Mouse (Mus musculus) kidney, adult 2 months (tissue): ENCODE measurements around the gene Slc22a15. TPM values are rescaled to one million over a fixed set of nuclear protein-coding genes. Genes with fewer than 3 reads are reported as not detected.

Experiments used
- DNase-seq: peaks from one replicate; pipeline ENCODE4 v3.0.0; 2021
- H3K27ac ChIP-seq: fragments of 200-500 bp; 2 replicates; pipeline ENCODE4 v1.5.1; 2012; ENCODE audit warnings: low read depth, low read length, control low read depth, inconsistent platforms; ENCODE audit not compliant: insufficient read depth
- H3K27me3 ChIP-seq: fragments of 200-500 bp; replicated peaks from 2 replicates; pipeline ENCODE4 v1.6.1; 2012; ENCODE audit warnings: mild to moderate bottlenecking, moderate library complexity, low read length, inconsistent platforms; ENCODE audit not compliant: control insufficient read depth, insufficient read depth
- H3K36me3 ChIP-seq: fragments of 200-500 bp; 2 replicates; pipeline ENCODE4 v1.6.1; 2012; ENCODE audit warnings: mild to moderate bottlenecking, moderate library complexity, low read length, inconsistent platforms; ENCODE audit not compliant: control insufficient read depth, insufficient read depth
- H3K4me1 ChIP-seq: fragments of 200-500 bp; 2 replicates; pipeline ENCODE4 v1.6.1; 2011; ENCODE audit warnings: low read length; ENCODE audit not compliant: control insufficient read depth, insufficient read depth
- H3K4me3 ChIP-seq: fragments of 200-500 bp; 2 replicates; pipeline ENCODE4 v1.5.1; 2011; ENCODE audit warnings: mild to moderate bottlenecking, low read depth, low read length, control low read depth; ENCODE audit not compliant: insufficient read depth
- CTCF ChIP-seq: fragments of 200-500 bp; conservative IDR thresholded peaks from 2 replicates; pipeline ENCODE4 v1.5.1; 2011; ENCODE audit warnings: low read depth, mild to moderate bottlenecking, control low read depth, low read length, moderate library complexity, mixed read lengths; ENCODE audit not compliant: insufficient read depth, insufficient read length
- POLR2A ChIP-seq: fragments of 200-500 bp; IDR thresholded peaks from one replicate; pipeline ENCODE4 v1.6.1; 2011; ENCODE audit warnings: low read depth, low read length, control low read depth
- WGBS: fragments of 180-500 bp; shearing (Covaris S2); methylation state at CpG from one replicate; pipeline ENCODE4 v1.1.7; 2018; 5-methylcytosine and 5-hydroxymethylcytosine counted together
- polyA plus RNA-seq: library from polyadenylated mRNA; depleted of rRNA; stranded (reverse); fragments of >200 nt; gene quantifications from 2 replicates; pipeline ENCODE4 v1.2.3, GENCODE M21; 2012; rRNA removed

Slc22a15 gene
- 2.4 and 2.7 TPM in 2 replicates for polyA plus RNA-seq

DNA sequence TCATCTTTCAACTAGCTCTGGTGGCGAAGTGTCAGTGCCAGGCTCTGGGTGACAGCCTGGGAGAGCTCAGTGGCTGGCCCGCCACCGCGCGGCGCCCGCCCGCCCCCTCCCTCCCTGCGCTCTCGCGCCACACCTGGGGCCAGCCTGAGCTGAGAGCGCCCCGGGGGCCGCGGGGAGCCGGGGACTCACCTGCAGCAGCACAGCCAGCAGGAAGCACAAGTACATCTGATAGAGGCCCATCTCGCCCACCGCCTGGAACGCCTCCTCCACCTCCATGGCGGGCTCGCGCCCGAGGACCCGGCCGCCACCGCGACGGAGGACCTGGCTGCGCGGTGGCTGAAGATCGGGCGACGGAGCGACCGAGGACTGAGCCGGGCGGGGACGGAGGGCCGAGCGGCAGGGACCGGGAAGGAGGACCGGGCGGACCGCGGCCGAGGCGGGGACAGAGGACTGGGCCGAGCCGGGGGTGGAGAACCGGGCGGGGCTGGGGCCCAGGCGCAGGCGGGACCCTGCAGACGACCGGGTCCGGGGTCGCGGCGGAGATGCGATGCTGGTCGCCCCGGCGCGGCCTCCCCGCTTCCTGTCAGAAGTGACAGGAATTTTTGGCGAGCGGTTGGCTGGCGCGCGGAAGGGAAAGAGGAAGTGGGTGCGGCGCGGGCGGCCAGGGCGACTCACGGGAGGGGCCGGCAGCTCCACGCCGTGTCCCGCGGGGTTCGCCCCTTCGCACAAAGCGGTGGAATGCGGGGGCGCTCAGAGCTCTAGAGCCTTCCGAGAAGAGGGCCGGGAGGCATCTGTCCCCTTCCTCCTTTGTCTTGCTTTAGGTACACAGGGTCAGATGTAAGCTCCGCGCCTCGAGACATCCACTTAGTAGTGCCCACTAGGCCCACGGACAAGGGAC lies at the start of gene Slc22a15:
Gene Slc22a15, minus strand, starts transcription at position 611 of the 898 bp plus-strand sequence.
- WGBS, result 2% methylated on average over 90 of the region's 92 CpGs
- no peaks in the 10 kb centered on the region for H3K27me3 ChIP-seq
- no peak for TF ChIP-seq CTCF
- no peak for TF ChIP-seq POLR2A
- H3K27ac ChIP-seq, result peak within 1 kb of the TSS; percentile 74
- peak; percentile 80 for DNase-seq
- no peaks in the 10 kb centered on the region for H3K4me1 ChIP-seq
- H3K36me3 ChIP-seq, result no peaks in the 10 kb centered on the region
- peak within 1 kb of the TSS; percentile 92 for H3K4me3 ChIP-seq

DNA sequence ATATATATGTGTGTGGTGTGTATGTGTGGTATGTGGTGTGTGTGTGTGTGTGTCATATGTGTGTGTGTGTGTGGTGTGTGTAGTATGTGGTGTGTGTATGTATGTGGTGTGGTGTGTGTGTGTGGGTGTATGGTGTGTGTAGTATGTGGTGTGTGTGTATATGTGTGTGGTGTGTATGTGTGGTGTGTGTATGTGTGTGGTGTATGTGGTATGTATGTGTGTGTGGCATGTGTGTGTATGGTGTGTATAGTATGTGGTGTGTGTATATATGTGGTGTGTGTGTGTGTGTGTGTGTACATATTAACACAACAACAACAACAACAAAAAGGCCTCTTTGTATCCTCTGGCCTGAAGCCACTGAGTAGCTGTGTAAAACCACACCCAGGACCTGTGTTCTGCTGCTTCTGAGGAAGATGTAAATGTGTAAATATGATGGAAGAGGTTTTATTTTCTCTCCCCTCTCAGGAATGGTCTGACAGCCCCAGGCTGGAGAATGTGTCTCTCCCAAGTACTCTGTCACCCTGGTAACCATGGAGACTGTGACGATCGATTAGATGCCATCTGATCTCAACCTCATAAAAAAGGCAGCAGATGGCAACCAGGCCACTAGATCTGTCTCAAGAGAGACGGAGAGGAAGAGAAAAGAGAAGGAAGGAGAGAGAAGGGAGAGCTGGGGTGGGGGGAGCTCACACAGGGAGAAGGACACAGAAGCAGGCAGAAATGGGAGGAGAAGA lies 42.7 kb upstream of the Slc22a15 start:
- Histone ChIP-seq H3K36me3 (no peaks in the 10 kb centered on the region), H3K27ac (no peak overlapping the region), H3K4me1 (no peaks in the 10 kb centered on the region), H3K4me3 (no peak overlapping the region), H3K27me3 (no peaks in the 10 kb centered on the region)
- TF ChIP-seq CTCF (no peak), POLR2A (no peak)
- no peak for DNase-seq
- 43% methylated on average over 3 of the region's 3 CpGs for WGBS

DNA sequence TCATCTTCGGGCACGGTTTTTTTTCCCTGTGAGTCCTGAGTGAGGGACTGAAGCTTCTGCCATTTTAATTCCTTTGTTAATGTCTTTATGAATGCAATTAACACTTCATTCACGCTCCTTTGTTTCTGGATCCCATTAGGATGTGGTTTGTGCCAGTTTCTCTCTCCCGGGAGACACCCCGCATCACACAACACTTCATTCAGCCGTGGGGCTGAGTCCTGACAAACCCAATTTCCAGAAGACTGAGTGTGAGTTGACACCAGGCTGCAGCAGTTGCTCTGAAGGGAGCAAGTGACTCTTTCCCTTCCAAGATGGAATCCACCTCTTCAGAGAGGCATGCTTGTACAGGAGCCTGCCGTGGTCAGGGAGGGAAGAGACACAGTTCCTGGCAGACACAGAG lies 40.1 kb upstream of the Slc22a15 start:
- Histone ChIP-seq H3K4me3 (no peak overlapping the region), H3K4me1 (no peaks in the 10 kb centered on the region), H3K27ac (no peak overlapping the region), H3K27me3 (no peaks in the 10 kb centered on the region), H3K36me3 (no peaks in the 10 kb centered on the region)
- WGBS, result 78% methylated on average over 7 of the region's 7 CpGs
- no peak for TF ChIP-seq POLR2A
- no peak for TF ChIP-seq CTCF
- DNase-seq, result no peak

DNA sequence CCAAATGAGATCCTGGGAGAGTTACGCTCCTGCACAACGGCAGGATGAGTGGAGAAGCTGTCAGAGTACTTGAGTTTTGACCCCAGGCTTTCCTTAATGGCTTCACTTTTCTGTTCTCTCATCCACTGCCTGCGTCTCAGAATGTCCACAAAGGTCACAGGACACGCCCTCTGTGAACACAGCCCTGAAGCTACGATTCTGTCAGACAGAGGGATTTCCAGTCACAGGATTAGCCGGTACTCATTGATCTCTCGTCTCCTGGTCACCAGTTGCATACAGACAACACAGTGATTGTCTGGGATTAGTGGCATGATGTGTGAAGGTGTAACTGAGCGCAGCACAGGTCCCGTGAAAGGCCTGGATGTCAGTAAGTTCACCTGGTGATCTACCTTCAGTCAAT lies 39.2 kb upstream of the Slc22a15 start:
- 53% methylated on average over 9 of the region's 9 CpGs for WGBS
- Histone ChIP-seq H3K4me3 (no peak overlapping the region), H3K27ac (no peak overlapping the region), H3K4me1 (no peaks in the 10 kb centered on the region), H3K36me3 (no peaks in the 10 kb centered on the region), H3K27me3 (no peaks in the 10 kb centered on the region)
- no peak for DNase-seq
- TF ChIP-seq CTCF, result no peak
- no peak for TF ChIP-seq POLR2A

DNA sequence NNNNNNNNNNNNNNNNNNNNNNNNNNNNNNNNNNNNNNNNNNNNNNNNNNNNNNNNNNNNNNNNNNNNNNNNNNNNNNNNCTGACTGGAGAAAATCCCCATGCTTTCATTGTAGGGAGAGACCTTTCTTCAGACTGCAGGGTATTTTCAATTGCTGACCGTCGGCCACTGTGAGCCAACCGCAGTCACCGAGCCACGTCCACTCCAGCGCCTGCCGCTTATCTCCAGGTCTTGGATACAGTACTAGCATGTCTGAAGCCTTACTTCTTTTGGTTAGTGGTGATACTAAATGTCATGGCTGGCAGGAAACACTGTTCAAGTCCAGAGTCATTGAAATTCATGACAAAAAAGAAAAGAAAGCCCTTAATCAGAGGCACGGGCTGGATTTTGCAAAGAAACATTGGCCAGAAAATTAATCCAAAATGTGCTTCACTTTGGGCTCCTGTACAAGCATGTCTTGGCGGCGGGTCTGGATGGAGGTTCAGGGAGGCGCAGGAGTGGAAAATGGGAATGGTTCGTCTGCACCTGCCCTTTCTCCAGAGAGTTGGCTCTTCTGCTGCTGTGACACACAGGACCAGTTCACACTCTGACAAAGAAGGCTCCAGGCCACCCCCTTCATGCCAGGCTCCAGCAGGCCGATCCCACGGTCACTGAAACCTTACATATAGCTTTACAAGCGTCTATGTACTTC lies 37.0 kb upstream of the Slc22a15 start:
- Histone ChIP-seq H3K27me3 (no peaks in the 10 kb centered on the region), H3K27ac (no peak overlapping the region), H3K4me1 (no peaks in the 10 kb centered on the region), H3K4me3 (no peak overlapping the region), H3K36me3 (no peaks in the 10 kb centered on the region)
- no peak for TF ChIP-seq POLR2A
- WGBS, result 90% methylated on average over 15 of the region's 15 CpGs
- DNase-seq, result no peak

DNA sequence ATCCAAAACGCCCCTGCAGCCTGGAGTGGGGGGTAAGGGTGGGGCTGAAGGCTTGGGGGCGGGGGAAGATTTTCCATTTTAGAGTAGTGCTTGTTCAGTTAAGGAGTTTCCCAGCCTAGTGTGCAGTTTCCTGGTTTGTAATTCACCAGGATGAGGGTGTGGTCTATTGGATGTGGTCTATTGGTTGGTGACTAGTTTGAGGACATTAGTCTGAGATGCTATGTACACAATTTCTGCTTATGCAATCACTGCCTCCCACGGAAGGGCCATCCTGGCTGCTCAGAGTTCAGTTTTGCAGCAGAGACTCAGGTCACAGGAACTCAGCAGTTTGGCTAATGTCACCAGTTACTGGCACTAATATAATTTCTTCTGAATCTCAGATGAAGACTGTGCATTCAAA lies 33.8 kb upstream of the Slc22a15 start:
- no peaks in the 10 kb centered on the region for H3K27me3 ChIP-seq
- H3K4me3 ChIP-seq, result no peak overlapping the region
- H3K36me3 ChIP-seq, result no peaks in the 10 kb centered on the region
- WGBS, result 60% methylated on average over 3 of the region's 3 CpGs
- H3K27ac ChIP-seq, result no peak overlapping the region
- TF ChIP-seq CTCF, result no peak
- TF ChIP-seq POLR2A, result no peak
- H3K4me1 ChIP-seq, result no peaks in the 10 kb centered on the region
- no peak for DNase-seq

DNA sequence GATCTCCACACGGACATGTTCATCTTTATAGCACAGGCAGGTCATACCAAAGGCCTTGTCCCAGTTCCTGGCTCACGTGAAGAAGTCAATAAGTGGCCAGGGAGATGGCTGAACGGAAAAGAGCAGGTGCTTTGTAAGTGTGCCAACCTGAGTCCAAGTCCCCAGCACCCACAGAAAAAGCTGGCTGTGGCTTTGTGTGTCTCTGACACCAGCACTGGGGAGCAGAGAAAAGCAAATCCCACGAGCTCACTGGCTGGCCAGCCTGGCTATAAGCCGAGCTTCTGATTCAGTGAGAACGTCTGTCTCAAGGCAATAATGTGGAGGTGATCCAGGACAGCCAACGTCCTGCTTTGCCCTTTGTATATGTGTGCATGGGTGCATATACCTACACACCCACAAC lies 29.3 kb upstream of the Slc22a15 start:
- 53% methylated on average over 7 of the region's 7 CpGs for WGBS
- TF ChIP-seq CTCF, result no peak
- no peak for TF ChIP-seq POLR2A
- no peaks in the 10 kb centered on the region for H3K4me1 ChIP-seq
- H3K36me3 ChIP-seq, result no peaks in the 10 kb centered on the region
- H3K27me3 ChIP-seq, result no peaks in the 10 kb centered on the region
- DNase-seq, result peak; percentile 5
- H3K27ac ChIP-seq, result no peak overlapping the region
- H3K4me3 ChIP-seq, result no peak overlapping the region
